Mouse (Mus musculus) midbrain, embryonic 11.5 days (tissue): ENCODE results near the gene Man1b1. TPM values are rescaled to one million over a fixed set of nuclear protein-coding genes. Genes with fewer than 3 reads are reported as not detected.

ENCODE experiments used
- ATAC-seq: fragments of 200-750 bp; cut with Nextera tagmentation; 2 replicates; pipeline ENCODE4 v1.8.0; 2017; ENCODE audit warnings: moderate TSS enrichment, moderate library complexity; ENCODE audit not compliant: low FRiP score
- DNase-seq: peaks from one replicate; pipeline ENCODE4 v3.0.0; 2015; ENCODE audit warnings: low spot score; ENCODE audit errors: missing footprints
- H3K27ac ChIP-seq: fragments of 300-500 bp; sonication (generic); 2 replicates; pipeline ENCODE4 v1.5.1; 2014; ENCODE audit warnings: low read depth, low read length
- H3K27me3 ChIP-seq: fragments of 300-500 bp; sonication (generic); 2 replicates; pipeline ENCODE4 v1.6.1; 2014; ENCODE audit warnings: mild to moderate bottlenecking, low read length, moderate library complexity, mixed read lengths; ENCODE audit not compliant: control insufficient read depth, insufficient read depth
- H3K36me3 ChIP-seq: fragments of 300-500 bp; sonication (generic); 2 replicates; pipeline ENCODE4 v1.6.1; 2014; ENCODE audit warnings: mild to moderate bottlenecking, low read length, moderate library complexity, mixed read lengths; ENCODE audit not compliant: control insufficient read depth, insufficient read depth
- H3K4me1 ChIP-seq: fragments of 300-500 bp; sonication (generic); 2 replicates; pipeline ENCODE4 v1.6.1; 2014; ENCODE audit warnings: low read length; ENCODE audit not compliant: control insufficient read depth, insufficient read depth
- H3K4me2 ChIP-seq: fragments of 300-500 bp; sonication (generic); 2 replicates; pipeline ENCODE4 v1.6.1; 2014; ENCODE audit warnings: mild to moderate bottlenecking, moderate library complexity
- H3K4me3 ChIP-seq: fragments of 300-500 bp; sonication (generic); 2 replicates; pipeline ENCODE4 v1.5.1; 2014; ENCODE audit warnings: low read depth, low read length
- H3K9ac ChIP-seq: fragments of 300-500 bp; sonication (generic); 2 replicates; pipeline ENCODE4 v1.6.1; 2014; ENCODE audit warnings: low read length
- H3K9me3 ChIP-seq: fragments of 300-500 bp; sonication (generic); 2 replicates; pipeline ENCODE4 v1.6.1; 2016; ENCODE audit warnings: low read length; ENCODE audit not compliant: control insufficient read depth
- WGBS: fragments of 180-500 bp; shearing (Covaris S2); extraction: QIAGEN DNeasy Blood & Tissue Kit; methylation state at CpG from one replicate; pipeline ENCODE4 v1.1.7; 2014; 5-methylcytosine and 5-hydroxymethylcytosine counted together
- polyA plus RNA-seq: library from polyadenylated mRNA; unstranded; fragments of >200 nt; fragmentation: Nextera tagmentation; extraction: Ambion mirVana; gene quantifications from 2 replicates; pipeline ENCODE4 v1.2.1, GENCODE M21; 2014

The Man1b1 gene
- polyA plus RNA-seq, 1 experiment from 2014 or later, result 87.2 TPM

DNA sequence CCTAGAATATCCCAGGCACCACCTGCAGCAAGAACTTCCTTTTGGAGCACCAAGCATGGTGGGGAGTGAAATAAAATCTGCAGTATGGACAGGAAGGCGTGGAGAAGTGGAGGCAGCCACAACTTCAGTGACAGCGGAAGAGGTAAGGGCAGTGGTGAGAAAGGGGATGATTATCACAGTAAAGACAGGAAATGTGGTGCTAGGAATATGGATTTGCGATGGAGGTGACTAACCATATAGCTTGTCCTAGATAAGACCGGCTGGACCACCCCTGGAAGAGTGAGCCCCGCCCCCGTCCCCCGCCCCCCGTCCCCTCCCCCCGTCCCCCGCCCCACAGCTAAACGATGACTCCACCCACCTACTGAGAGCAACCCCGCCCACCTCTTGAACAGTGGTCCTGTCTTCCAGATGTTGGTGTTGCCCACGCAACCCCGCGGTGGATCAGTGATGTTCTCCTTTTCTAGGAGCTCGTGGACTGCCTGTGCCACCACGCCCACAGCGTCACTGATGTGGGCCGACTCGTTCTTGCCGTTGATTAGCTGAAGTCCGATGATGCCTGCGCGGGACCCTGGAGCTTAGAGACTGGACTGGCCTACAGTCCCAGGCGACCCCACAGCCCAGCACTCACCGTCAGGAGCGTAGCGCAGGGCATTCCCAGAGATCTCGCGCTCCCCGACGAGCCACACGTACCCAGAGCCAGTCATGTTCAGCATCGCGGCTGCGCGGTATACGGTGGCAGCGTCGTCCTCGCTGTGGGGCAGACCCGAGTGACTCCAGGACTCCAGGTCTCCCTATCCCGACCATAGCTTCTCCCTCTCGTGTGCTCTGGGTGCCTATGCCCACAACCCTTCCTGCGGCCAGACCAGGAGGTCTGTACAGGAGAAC lies 27.2 kb upstream of the Man1b1 start:
- Histone ChIP-seq H3K27me3 (peaks cover 8% of the 10 kb centered on the region), H3K36me3 (no peaks in the 10 kb centered on the region), H3K4me3 (peak overlapping the region; percentile 42), H3K27ac (no peak overlapping the region), H3K4me2 (peak overlapping the region; percentile 78), H3K9me3 (no peaks in the 10 kb centered on the region), H3K9ac (peak overlapping the region; percentile 56), H3K4me1 (no peaks in the 10 kb centered on the region)
- WGBS, result 2% methylated on average over 37 of the region's 45 CpGs
- ATAC-seq, result peak; percentile 91
- peak; percentile 93 for DNase-seq

DNA sequence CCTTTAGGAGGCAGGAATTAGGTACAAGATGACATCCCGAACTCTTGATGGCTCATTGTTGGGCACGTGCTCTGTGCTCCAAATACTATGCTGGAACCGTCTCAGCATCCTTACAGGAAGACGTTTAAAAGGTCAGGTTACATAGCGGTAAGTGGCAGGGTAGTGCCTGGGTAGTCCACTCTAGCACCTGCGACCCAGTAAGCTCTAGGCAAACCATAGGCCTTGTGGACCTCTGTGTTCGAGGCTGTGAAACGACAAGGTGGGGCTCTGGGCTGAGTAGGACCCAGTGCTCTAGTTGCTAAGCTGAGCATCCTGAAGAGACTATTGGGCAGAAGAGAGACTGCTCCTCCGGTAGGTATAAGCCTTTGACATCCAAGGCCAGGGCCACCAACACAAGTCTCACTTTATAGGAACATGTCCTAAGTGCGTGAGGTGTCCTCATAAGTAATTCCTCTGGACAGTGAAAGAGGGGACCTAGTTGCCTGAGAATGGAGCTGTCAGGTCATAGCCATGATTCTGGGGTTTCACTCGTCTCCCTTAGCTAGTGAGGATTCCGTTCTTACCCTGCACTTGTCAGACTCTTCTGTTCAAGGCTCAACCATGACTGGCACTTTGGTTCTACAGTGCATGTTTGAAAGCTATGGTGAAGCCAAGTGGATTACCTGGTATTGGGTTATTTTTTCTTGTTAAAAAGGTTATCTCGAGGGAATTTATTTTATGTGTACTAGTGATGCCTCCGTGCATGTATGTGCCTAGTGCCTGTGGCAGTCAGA lies 26.4 kb upstream of the Man1b1 start:
- Histone ChIP-seq H3K27ac (no peak overlapping the region), H3K4me1 (no peaks in the 10 kb centered on the region), H3K9me3 (no peaks in the 10 kb centered on the region), H3K4me2 (peak overlapping the region; percentile 78), H3K36me3 (no peaks in the 10 kb centered on the region), H3K4me3 (peak overlapping the region; percentile 42; the same call in 1 of the 2 replicates), H3K27me3 (peaks cover 16% of the 10 kb centered on the region), H3K9ac (peak overlapping the region; percentile 56)
- 51% methylated on average over 14 of the region's 14 CpGs for WGBS
- peak; percentile 81 for DNase-seq
- ATAC-seq, result peak; percentile 35; the same call in 1 of the 2 replicates

DNA sequence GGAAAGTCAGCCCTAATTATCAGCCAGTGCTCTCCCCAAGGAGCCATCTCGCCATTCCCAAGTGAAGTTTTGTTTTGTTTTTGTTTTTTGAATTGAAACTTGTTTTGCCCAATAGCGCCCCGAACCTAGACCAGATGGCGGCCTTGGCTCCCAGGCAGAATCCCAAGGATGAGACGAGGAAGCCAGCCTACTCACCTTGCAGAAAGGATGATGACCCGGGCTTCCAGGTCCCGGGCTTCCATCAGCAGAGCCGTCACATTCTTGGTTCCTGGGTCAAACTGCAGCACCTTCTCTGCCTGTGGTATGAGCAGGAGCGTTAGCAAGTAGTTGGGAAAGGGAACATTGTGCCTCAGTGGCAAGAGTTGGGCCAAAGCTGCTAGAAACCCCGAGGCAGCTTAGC lies 22.0 kb upstream of the Man1b1 start:
- WGBS, result 58% methylated on average over 10 of the region's 10 CpGs
- peaks cover 41% of the 10 kb centered on the region for H3K27me3 ChIP-seq
- no peak overlapping the region for H3K9ac ChIP-seq
- peak; percentile 73 for DNase-seq
- H3K9me3 ChIP-seq, result no peaks in the 10 kb centered on the region
- H3K4me2 ChIP-seq, result no peak overlapping the region
- no peaks in the 10 kb centered on the region for H3K36me3 ChIP-seq
- ATAC-seq, result no peak
- no peaks in the 10 kb centered on the region for H3K4me1 ChIP-seq
- H3K4me3 ChIP-seq, result no peak overlapping the region
- no peak overlapping the region for H3K27ac ChIP-seq

DNA sequence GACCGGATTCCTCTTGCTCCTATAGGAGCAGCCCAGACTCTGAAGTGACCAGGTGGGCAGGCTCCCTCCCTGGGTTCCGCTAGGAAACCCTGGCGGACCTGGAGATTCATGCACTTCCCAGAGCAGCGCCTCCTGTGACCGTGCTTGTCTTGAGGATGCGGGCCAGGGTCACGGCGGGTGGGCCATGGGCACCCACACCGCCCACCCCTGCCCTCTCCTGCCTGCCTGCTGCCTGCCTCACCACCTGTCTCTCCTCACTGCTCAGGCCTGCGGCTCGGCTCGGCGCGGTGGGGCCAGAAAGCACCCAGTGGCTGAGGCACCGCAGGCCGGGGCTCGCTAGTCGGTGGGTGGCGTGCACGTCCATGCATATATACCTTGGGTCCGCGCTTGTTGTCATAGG lies 21.2 kb upstream of the Man1b1 start:
- Histone ChIP-seq H3K9me3 (no peaks in the 10 kb centered on the region), H3K9ac (no peak overlapping the region), H3K4me1 (no peaks in the 10 kb centered on the region), H3K4me2 (no peak overlapping the region), H3K36me3 (no peaks in the 10 kb centered on the region), H3K27me3 (peaks cover 34% of the 10 kb centered on the region), H3K27ac (no peak overlapping the region), H3K4me3 (no peak overlapping the region)
- ATAC-seq (no peak), DNase-seq (peak; percentile 80)
- 2% methylated on average over 22 of the region's 22 CpGs for WGBS

DNA sequence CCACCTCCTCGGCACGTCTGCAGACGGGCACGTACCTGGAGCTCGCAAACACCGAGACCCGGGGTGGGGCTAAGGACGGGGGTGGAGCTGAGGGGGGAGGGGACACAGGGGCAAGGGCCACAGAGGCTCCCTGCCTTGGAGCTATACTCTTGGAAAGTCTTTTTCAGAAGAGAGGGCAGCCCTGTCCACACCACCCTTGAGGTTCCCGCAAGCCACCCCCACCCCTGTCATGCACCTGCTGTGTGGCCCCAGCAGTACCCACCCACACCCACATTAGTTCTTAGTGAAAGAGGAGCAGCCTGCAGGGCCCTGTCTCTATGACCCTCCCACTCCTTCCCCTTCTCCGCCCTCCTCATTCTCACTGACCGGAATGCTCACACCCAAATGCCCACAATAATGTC lies 20.6 kb upstream of the Man1b1 start:
- ATAC-seq, result no peak
- no peak overlapping the region for H3K4me3 ChIP-seq

DNA sequence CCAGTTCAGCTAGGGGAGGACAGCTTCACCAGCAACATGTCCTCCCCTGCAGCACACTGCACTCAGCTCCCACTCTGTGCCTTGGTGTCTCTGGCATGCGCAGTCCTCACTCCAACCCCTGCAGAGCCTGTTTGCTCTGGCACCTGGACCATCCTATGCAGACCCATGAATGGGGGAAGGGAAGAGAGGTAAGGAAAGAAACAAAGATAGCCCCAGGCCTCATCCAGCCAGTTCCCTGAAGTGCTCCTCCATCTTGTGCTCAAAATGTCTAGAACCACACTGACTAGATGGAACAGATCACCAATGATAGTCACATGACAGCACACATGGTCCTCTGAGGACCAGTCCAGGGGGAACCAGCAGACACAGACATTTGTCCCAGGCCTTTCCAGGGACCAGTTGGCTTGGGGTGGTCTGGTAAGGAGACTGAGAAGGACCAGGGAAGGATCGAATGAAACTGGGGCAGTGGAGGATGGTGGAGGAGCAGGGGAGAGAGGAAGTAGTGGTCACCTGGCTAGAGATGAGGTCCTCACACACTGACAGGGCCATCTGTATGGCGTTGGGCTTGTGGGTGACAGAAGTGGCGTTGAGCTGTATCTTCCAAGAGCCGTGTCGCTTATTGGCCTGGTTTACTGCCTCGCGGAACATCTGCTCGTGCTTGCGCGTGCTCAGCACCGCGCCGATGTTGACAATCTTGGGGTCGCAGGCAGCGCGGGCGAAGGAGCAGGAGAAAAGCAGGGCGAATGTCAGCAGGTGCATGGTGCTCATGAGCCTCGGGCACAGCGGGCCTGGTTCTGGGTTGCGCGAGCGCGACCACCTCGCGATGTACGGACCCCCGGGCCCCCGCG lies 13.8 kb upstream of the Man1b1 start:
- peak overlapping the region; percentile 49 for H3K4me2 ChIP-seq
- WGBS, result 7% methylated on average over 31 of the region's 31 CpGs
- peak overlapping the region; percentile 28 for H3K4me3 ChIP-seq
- DNase-seq, result peak; percentile 88
- no peaks in the 10 kb centered on the region for H3K4me1 ChIP-seq
- no peak overlapping the region for H3K27ac ChIP-seq
- no peak overlapping the region for H3K9ac ChIP-seq
- ATAC-seq, result peak; percentile 11; the same call in 1 of the 2 replicates
- peaks cover 29% of the 10 kb centered on the region for H3K27me3 ChIP-seq
- no peaks in the 10 kb centered on the region for H3K9me3 ChIP-seq
- H3K36me3 ChIP-seq, result no peaks in the 10 kb centered on the region

More for the DNA sequence above, 20.6 kb upstream of the Man1b1 start:
- H3K4me1 ChIP-seq, result no peaks in the 10 kb centered on the region
- no peak overlapping the region for H3K4me2 ChIP-seq
- no peak overlapping the region for H3K9ac ChIP-seq
- H3K27ac ChIP-seq, result no peak overlapping the region
- 6% methylated on average over 11 of the region's 11 CpGs for WGBS
- H3K36me3 ChIP-seq, result no peaks in the 10 kb centered on the region
- no peak for DNase-seq
- H3K9me3 ChIP-seq, result no peaks in the 10 kb centered on the region
- H3K27me3 ChIP-seq, result peaks cover 37% of the 10 kb centered on the region

DNA sequence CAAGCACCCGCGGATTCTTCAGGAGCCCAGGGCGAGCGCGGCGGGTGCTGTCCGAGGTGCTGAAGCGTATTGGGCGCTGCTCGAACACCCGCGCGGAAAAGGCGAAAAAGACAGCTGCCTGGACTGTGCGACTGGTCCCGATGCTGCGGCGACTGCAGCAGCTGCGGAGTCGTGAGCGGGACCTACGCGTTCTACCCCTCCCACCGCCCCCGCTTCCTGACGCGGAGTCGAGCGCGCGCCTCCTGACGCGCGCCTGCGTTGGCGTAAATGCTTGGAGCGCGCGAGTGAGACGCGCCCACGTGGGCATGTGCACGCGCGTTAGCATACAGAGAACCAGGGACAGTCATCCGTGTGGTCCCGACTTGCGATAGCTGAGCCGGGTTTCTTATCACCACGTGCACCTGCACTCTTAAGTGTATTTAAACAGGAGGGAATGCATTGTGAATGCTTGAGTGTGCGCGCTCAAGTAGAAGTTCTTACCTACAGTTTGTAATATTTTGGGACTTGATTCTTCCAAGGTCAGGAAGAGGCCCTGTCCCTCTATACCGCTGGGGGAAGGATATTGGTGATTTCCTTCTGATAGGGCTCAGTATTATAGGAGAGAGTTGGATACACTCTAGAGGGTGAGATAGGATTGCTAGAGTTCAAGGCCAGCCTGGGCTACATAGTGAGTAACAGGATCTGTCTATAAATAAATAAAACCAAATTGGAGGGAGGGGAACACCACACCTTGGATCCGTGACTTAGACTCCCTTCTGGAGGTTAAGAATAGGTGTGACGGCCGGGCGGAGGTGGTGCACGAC lies 13.0 kb upstream of the Man1b1 start, which contains the start of gene Grin1:
Gene Grin1, minus strand, starts transcription at position 217 of the 803 bp plus-strand sequence.
- Histone ChIP-seq H3K9me3 (no peaks in the 10 kb centered on the region), H3K36me3 (no peaks in the 10 kb centered on the region), H3K4me2 (peak within 1 kb of the TSS; percentile 49), H3K4me3 (peak within 1 kb of the TSS; percentile 28), H3K27ac (no peak within 1 kb of the TSS), H3K27me3 (peaks cover 29% of the 10 kb centered on the region), H3K4me1 (no peaks in the 10 kb centered on the region), H3K9ac (no peak within 1 kb of the TSS)
- WGBS, result 10% methylated on average over 58 of the region's 58 CpGs
- ATAC-seq (peak; percentile 63; the same call in 1 of the 2 replicates), DNase-seq (peak; percentile 96)

DNA sequence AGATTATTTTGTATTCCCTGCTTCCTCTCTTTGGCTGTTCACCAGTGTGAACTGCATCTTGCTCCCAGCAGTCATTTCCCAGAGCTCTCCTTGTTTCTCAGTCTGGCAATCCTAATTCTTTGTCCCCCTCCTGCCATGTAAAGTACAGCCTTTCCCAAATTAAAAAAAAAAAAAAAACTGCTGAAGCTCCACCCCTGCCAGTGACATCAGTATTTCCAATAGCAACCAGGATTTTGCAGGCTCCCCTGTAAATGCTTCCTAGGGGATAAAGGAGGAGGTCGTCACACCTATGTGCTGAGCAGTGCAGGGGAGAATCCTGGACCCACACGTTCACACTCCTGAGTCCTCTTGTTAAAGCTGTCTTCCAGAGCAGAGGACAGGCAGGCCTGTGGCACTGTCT lies 12.1 kb upstream of the Man1b1 start:
- DNase-seq (no peak), ATAC-seq (no peak)
- peaks cover 29% of the 10 kb centered on the region for H3K27me3 ChIP-seq
- H3K36me3 ChIP-seq, result no peaks in the 10 kb centered on the region
- no peak overlapping the region for H3K27ac ChIP-seq
- WGBS, result 38% methylated on average over 2 of the region's 2 CpGs
- H3K4me1 ChIP-seq, result no peaks in the 10 kb centered on the region
- no peaks in the 10 kb centered on the region for H3K9me3 ChIP-seq
- no peak overlapping the region for H3K4me2 ChIP-seq
- no peak overlapping the region for H3K4me3 ChIP-seq
- H3K9ac ChIP-seq, result no peak overlapping the region
